Mouse (Mus musculus): Measurements from ENCODE around the gene Exoc4. TPM values are rescaled to one million over a fixed set of nuclear protein-coding genes. Genes with fewer than 3 reads are reported as not detected.

Gene Exoc4
- polyA plus RNA-seq, 1 experiment = 40.1 TPM

- Histone ChIP-seq H3K27me3 (ENCODE audit: control insufficient read depth, insufficient read depth, insufficient read length) (no peaks in the 10 kb centered on the region), H3K4me3 (no peak overlapping the region), H3K36me3 (ENCODE audit: control insufficient read depth, insufficient read depth) (no peaks in the 10 kb centered on the region), H3K4me2 (ENCODE audit: low read depth) (no peak overlapping the region), H3K79me2 (ENCODE audit: control insufficient read depth, insufficient read depth) (no peaks in the 10 kb centered on the region), H3ac (ENCODE audit: control insufficient read depth, insufficient read length) (no peak overlapping the region)
- TF ChIP-seq TCF12 (IDR thresholded peaks at IDR 0.05; ENCODE audit: insufficient read depth, poor library complexity, severe bottlenecking) (no peak), MYOG (IDR thresholded peaks at IDR 0.05; ENCODE audit: control insufficient read depth in 1 of 3, insufficient read depth in 1 of 3, insufficient read length in 2 of 3, low read depth in 2 of 3) (no peak), MAX (IDR thresholded peaks at IDR 0.05; ENCODE audit: low read depth) (no peak), POLR2A (IDR thresholded peaks at IDR 0.05; ENCODE audit: insufficient read length, low read depth) (no peak), POLR2AphosphoS2 (IDR thresholded peaks at IDR 0.05; ENCODE audit: insufficient read length, low read depth) (no peak), REST (IDR thresholded peaks at IDR 0.05; ENCODE audit: insufficient read depth, insufficient read length) (no peak), E2F4 (IDR thresholded peaks at IDR 0.05; ENCODE audit: insufficient read depth) (no peak)
Measured at GRCm38 (mm10) chr6:33950113-33950512, 701.2 kb downstream of the Exoc4 start.

DNA sequence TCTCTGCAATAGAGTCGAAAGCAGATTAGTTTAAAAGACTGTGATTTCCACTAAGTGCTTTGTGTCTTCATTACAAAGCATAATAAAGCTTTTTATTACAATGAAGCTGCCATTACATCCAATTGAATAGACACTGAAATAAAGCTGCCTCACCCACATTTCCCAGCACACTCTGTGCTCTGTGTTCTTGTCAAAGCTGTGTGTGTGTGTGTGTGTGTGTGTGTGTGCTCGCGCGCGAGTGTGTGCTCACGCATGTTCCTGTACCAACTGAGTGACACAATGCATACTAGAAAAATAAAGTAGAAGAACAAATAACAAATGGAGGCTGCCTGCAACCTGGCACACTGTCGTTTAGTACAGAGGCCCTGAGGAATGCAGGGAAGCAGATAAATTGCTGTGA lies 706.6 kb downstream of the Exoc4 start:
- H3ac ChIP-seq (ENCODE audit: control insufficient read depth, insufficient read length) = no peak overlapping the region
- no peaks in the 10 kb centered on the region for H3K79me2 ChIP-seq (ENCODE audit: control insufficient read depth, insufficient read depth)
- TF ChIP-seq MYOD1 (IDR thresholded peaks at IDR 0.05; ENCODE audit: control insufficient read depth in 1 of 3, insufficient read length in 2 of 3, low read depth in 2 of 3) (no peak), REST (IDR thresholded peaks at IDR 0.05; ENCODE audit: insufficient read depth, insufficient read length) (no peak), CEBPB (IDR thresholded peaks at IDR 0.05; ENCODE audit: insufficient read depth, poor library complexity, severe bottlenecking) (no peak), MYOG (IDR thresholded peaks at IDR 0.05; ENCODE audit: control insufficient read depth in 1 of 3, insufficient read depth in 1 of 3, insufficient read length in 2 of 3, low read depth in 2 of 3) (no peak), E2F4 (IDR thresholded peaks at IDR 0.05; ENCODE audit: insufficient read depth) (no peak), TCF12 (IDR thresholded peaks at IDR 0.05; ENCODE audit: insufficient read depth, poor library complexity, severe bottlenecking) (no peak)
- no peak overlapping the region for H3K4me2 ChIP-seq (ENCODE audit: low read depth)
- H3K4me3 ChIP-seq = no peak overlapping the region
- no peaks in the 10 kb centered on the region for H3K27me3 ChIP-seq (ENCODE audit: control insufficient read depth, insufficient read depth, insufficient read length)
- no peaks in the 10 kb centered on the region for H3K36me3 ChIP-seq (ENCODE audit: control insufficient read depth, insufficient read depth)

- TF ChIP-seq MAX (IDR thresholded peaks at IDR 0.05; ENCODE audit: low read depth) (no peak), USF1 (IDR thresholded peaks at IDR 0.05; ENCODE audit: low read depth) (no peak), SRF (IDR thresholded peaks at IDR 0.05; ENCODE audit: control insufficient read depth, insufficient read length, low read depth) (no peak), TCF3 (IDR thresholded peaks at IDR 0.05; ENCODE audit: insufficient read length, low read depth) (no peak), TCF12 (IDR thresholded peaks at IDR 0.05; ENCODE audit: insufficient read depth, poor library complexity, severe bottlenecking) (no peak), MYOG (IDR thresholded peaks at IDR 0.05; ENCODE audit: control insufficient read depth in 1 of 3, insufficient read depth in 1 of 3, insufficient read length in 2 of 3, low read depth in 2 of 3) (no peak), E2F4 (IDR thresholded peaks at IDR 0.05; ENCODE audit: insufficient read depth) (no peak)
- H3K27me3 ChIP-seq (ENCODE audit: control insufficient read depth, insufficient read depth, insufficient read length) = no peaks in the 10 kb centered on the region
- no peak overlapping the region for H3K4me2 ChIP-seq (ENCODE audit: low read depth)
- H3K36me3 ChIP-seq (ENCODE audit: control insufficient read depth, insufficient read depth) = no peaks in the 10 kb centered on the region
- no peaks in the 10 kb centered on the region for H3K79me2 ChIP-seq (ENCODE audit: control insufficient read depth, insufficient read depth)
- no peak overlapping the region for H3ac ChIP-seq (ENCODE audit: control insufficient read depth, insufficient read length)
- H3K4me3 ChIP-seq = no peak overlapping the region
Measured at GRCm38 (mm10) chr6:33958281-33958680, 709.4 kb downstream of the Exoc4 start.

DNA sequence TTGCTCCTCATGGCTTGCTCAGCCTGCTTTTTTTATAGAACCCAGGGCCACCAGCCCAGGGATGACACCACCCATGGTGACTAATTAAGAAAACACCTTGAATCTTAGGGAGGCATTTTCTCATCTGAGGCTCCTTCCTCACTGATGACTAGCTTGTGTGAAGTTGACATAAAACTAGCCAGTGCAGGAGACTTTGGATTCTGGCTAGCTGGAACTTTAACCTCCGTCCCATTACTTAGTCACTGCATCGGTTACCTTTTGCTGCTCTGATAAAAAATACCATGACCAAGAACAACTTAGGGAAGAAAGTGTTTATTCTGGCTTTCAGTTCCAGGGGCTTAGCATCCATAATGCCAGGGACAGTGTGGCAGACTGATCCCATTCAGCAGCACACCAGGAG lies 711.9 kb downstream of the Exoc4 start:
- TF ChIP-seq USF1 (IDR thresholded peaks at IDR 0.05; ENCODE audit: low read depth) (no peak), CEBPB (IDR thresholded peaks at IDR 0.05; ENCODE audit: insufficient read depth, poor library complexity, severe bottlenecking) (no peak)
- no peak overlapping the region for H3K4me3 ChIP-seq
- no peaks in the 10 kb centered on the region for H3K79me2 ChIP-seq (ENCODE audit: control insufficient read depth, insufficient read depth)
- no peaks in the 10 kb centered on the region for H3K27me3 ChIP-seq (ENCODE audit: control insufficient read depth, insufficient read depth, insufficient read length)
- no peak overlapping the region for H3ac ChIP-seq (ENCODE audit: control insufficient read depth, insufficient read length)
- H3K4me2 ChIP-seq (ENCODE audit: low read depth) = no peak overlapping the region
- H3K36me3 ChIP-seq (ENCODE audit: control insufficient read depth, insufficient read depth) = no peaks in the 10 kb centered on the region

DNA sequence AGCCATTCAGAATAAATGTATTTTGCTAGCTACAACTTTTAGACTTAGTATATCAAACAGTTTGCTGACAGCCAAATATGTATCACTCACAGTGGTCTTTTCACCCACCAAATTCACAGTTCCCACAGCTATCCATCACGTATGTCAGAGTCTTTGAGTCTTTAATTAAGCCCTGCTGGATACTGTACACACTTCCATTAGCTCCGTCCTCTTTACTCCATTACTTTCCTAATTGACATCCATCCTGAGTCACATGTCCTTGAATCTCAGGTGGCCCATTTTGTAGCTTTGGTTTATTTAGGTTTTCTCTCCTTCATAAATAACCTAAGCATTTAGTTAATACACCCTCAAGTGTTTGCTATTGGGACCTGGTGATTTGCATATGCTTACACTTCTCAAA lies 714.2 kb downstream of the Exoc4 start:
- H3ac ChIP-seq (ENCODE audit: control insufficient read depth, insufficient read length) = no peak overlapping the region
- TF ChIP-seq MYOD1 (IDR thresholded peaks at IDR 0.05; ENCODE audit: control insufficient read depth in 1 of 3, insufficient read length in 2 of 3, low read depth in 2 of 3) = no peak
- no peak for TF ChIP-seq USF1 (IDR thresholded peaks at IDR 0.05; ENCODE audit: low read depth)
- TF ChIP-seq TCF12 (IDR thresholded peaks at IDR 0.05; ENCODE audit: insufficient read depth, poor library complexity, severe bottlenecking) = no peak
- TF ChIP-seq POLR2A (IDR thresholded peaks at IDR 0.05; ENCODE audit: insufficient read length, low read depth) = no peak
- no peak for TF ChIP-seq CEBPB (IDR thresholded peaks at IDR 0.05; ENCODE audit: insufficient read depth, poor library complexity, severe bottlenecking)
- TF ChIP-seq REST (IDR thresholded peaks at IDR 0.05; ENCODE audit: insufficient read depth, insufficient read length) = no peak
- no peak for TF ChIP-seq SRF (IDR thresholded peaks at IDR 0.05; ENCODE audit: control insufficient read depth, insufficient read length, low read depth)
- no peak for TF ChIP-seq TCF3 (IDR thresholded peaks at IDR 0.05; ENCODE audit: insufficient read length, low read depth)
- no peak for TF ChIP-seq MAX (IDR thresholded peaks at IDR 0.05; ENCODE audit: low read depth)
- TF ChIP-seq MYOG (IDR thresholded peaks at IDR 0.05; ENCODE audit: control insufficient read depth in 1 of 3, insufficient read depth in 1 of 3, insufficient read length in 2 of 3, low read depth in 2 of 3) = no peak
- TF ChIP-seq E2F4 (IDR thresholded peaks at IDR 0.05; ENCODE audit: insufficient read depth) = no peak
- TF ChIP-seq POLR2AphosphoS2 (IDR thresholded peaks at IDR 0.05; ENCODE audit: insufficient read length, low read depth) = no peak
- no peak overlapping the region for H3K4me2 ChIP-seq (ENCODE audit: low read depth)
- H3K27me3 ChIP-seq (ENCODE audit: control insufficient read depth, insufficient read depth, insufficient read length) = no peaks in the 10 kb centered on the region
- H3K36me3 ChIP-seq (ENCODE audit: control insufficient read depth, insufficient read depth) = no peaks in the 10 kb centered on the region
- no peak overlapping the region for H3K4me3 ChIP-seq
- no peaks in the 10 kb centered on the region for H3K79me2 ChIP-seq (ENCODE audit: control insufficient read depth, insufficient read depth)
